Mouse (Mus musculus) kidney, adult 2 months (tissue): ENCODE data around the gene Tanc1.

Experiments used
- CTCF ChIP-seq: fragments of 200-500 bp; conservative IDR thresholded peaks from 2 replicates; pipeline ENCODE4 v1.5.1; 2011; ENCODE audit warnings: low read depth, mild to moderate bottlenecking, control low read depth, low read length, moderate library complexity, mixed read lengths; ENCODE audit not compliant: insufficient read depth, insufficient read length
- POLR2A ChIP-seq: fragments of 200-500 bp; IDR thresholded peaks from one replicate; pipeline ENCODE4 v1.6.1; 2011; ENCODE audit warnings: low read depth, low read length, control low read depth

DNA sequence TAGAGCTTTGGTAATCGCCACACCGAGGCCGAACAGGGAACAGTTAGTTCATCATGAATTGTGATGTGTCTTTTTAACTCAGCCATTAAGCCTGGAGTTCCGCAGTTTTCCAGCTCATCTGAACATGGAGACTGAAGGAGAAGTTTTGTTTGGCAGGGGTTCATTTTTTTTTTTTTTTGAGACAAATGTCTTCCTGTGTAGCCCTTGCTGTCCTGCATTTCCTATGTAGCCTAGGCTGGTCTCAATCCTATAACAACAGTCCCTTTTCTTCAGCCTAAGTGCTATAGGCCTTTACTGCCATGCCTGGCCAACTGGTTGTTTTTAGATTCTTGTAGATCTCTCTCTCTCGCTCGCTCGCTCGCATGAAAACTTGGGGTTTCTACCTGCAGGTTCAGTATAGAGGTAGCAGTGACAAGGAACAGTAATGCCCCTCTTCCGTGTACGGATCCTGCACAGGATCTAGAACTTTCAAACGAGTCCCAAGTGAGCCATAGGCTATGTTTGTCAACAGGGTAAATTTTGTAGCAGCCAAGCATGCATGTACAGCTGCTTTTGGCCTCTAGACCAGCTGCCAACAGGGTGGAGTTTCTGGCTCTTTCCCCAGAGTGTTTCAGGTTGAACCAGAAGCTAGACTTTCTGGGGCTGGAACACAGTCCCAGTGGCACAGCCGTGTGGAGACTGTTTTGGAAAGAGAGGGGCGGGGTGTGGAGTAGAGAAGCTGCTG lies 157.0 kb downstream of the Tanc1 start:
- TF ChIP-seq CTCF (no peak), POLR2A (no peak)
